Mouse (Mus musculus) adipocyte (in vitro differentiated cells): ENCODE measurements around the gene Tank.

Source experiments
- DNase-seq: peaks from one replicate; pipeline ENCODE4 v3.0.0-alpha.2; 2016; ENCODE audit warnings: low spot score

The Tank gene

DNA sequence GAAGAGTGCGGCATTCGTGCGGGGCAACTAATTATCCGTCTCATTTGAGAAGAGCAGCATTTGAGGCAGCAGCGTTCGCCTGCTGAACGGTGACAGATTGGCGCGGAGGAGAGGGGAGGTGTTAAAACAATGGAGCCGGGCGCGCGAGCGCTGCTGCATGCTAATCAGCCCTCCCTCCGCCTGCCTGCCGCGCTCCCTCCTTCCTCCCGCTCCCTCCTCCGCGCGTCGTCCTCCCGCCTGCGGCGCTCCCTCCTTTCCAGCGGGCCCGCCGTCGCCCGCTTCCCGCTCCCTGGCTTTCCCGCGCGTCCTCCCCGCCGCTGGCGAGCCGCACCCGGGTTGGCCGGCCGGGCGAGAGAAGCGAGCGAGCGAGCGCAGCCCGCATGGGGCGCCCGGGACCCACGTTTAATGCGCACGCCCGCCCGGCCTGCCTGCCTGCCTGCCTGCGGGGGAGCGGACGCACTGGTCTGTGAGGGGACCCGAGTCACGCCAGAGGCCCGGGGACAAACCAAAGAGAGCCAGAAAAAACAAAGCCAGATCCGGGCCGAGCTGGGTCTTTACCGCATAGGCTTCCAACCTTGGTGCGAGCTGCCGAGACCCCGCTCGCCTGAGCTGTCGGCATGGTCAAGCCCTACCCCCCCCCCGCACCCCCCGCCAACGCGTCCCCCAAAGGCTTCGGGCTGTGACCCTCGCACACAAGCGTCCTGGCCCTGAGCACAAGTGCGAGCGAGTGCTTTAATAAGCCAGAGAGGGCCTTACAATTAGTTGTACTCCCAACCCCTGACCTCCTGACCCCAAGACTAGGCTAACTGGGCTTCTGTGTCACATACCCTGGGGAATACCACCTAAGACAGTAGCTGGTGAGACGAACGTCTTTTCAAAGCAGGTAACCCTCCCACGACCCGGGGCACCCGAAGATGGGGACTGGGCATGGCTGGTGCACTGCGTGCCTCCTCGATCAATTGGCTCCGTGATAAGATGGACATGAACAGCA, 78.3 kb downstream of the Tank start:
- no peak for DNase-seq

GRCm38 (mm10) chr2:61659254-61659653, 80.9 kb downstream of the Tank start:
- no peak for DNase-seq

DNA sequence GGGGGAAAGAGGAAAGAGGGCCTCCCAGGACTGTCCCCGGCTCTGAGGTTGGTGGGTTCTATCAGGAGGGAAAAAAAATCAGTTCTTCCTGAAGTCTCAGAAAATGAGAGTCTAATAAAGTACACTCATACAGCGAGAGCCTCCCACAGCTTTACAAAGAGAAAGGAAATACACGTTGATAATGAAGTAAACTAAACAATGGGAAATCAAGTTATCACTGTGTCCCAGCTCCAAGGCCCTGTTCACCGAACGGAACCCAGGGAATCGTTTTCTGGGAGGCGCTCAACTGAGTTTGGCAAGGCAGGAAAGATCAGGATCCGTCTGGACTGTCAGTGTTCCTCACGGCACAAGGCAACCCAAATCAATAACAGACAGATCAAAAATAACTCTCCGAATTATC, 84.4 kb downstream of the Tank start:
- DNase-seq: no peak

DNA sequence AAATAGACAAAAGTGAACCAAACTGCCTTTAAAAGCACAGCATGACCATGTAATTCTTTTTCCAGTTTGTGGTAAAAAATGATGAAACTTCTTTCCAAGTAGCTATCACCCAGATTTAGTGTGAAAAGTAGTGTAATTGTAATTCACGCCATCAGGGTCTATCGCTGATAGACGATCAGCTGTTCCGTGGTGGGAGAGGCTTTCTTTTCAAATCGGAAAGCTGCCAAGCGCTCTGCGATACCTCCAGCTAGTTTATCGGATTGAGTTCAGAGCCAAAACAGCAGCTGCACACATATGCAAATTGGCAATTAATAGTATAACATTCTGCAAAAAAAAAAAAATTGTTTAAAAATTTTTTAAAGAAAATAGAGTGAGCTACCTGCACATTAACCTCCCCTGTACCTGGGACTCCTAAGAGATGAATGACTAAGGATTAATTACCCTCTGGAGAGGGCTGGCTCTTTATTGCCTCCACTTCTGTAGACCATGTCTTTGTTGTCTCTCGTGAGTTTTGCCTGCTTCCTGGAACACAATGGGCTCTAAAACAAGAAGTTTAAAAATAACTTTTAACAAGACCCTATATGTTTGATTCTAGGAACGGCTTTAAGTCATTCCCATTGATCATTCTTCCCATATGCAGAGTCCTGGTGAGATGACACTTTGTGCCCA, 85.3 kb downstream of the Tank start:
- DNase-seq: no peak

- no peak for DNase-seq
Measured at GRCm38 (mm10) chr2:61667420-61667819, 89.0 kb downstream of the Tank start.

DNA sequence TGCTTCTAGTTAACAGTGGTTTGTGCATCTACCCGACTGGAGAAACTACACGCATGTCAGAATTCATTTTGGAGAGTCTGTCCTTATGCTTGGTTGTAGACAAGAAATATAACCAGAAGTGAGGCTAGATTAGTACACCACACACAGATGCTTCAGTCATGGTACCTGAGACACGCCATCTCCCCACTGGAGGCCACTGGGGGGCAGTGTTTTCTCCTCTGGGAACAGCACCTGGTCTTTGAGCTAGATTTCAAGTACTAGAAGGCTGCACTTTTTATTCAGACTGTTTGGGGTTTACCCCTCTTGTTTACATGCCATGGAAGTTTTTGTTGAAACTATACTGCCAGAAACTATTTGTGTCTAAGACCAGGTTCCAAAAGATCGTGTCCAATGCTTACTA, 89.9 kb downstream of the Tank start:
- peak; percentile 65 for DNase-seq

GRCm38 (mm10) chr2:61674555-61674954, 96.2 kb downstream of the Tank start:
- no peak for DNase-seq

DNA sequence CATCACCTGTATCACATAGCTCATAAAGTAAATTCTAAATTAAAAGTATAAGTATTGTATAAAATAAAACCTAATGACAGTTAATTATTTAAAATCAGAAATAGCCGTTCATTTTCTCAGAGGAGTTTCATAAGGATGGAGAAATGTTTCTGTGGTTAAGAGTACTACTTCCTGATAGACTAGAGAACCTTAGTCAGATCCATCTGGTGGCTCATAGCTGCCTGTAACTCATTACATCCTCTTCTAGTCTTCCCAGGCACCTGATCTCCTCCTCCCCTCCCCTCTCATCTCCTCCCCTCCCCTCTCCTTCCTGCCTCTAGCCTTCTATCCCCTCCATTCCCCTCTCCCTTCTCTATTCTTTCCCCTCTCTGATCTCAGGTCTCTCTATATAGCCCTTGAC, 103.2 kb downstream of the Tank start:
- DNase-seq: no peak

DNA sequence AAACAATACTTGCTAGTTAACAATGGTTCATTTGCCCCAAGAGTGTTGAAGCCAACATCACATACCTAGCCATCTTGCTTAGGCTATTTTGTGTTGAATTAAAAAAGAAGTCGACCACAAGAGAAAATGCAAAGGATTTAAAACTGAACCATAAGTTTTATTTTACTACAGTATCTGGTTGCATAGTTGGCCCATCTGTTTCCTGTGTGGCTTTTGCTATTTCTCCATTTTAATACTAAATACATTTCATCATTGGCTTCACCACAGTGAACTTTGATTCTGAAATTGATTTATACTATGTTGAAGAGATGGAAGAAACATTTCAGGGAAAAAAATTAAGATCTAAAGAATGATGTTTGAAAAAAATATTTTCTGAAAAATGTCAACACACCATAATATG, 108.1 kb downstream of the Tank start:
- no peak for DNase-seq

DNA sequence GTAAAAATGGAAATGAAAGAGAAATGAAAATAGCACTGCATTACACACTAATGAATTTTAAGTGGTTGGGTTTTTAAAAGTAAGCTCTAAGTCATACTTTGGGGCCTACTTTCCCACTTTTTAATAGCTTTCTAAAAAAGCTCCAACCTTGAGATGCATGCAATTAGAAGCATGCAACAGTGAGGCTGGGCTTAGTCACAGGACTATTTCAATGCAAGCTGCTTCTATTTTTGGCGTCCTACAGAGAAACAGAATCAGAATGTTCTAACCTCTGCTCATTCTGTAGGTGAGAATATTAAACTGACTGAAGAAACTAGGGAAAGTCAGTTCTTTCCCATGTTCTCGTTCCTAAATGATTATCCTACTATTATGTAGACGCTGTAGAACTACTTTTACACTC, 110.7 kb downstream of the Tank start:
- DNase-seq: no peak
